Mouse (Mus musculus) embryonic facial prominence, embryonic 15.5 days (tissue): Measurements from ENCODE around the gene H2afy. TPM values are rescaled to one million over a fixed set of nuclear protein-coding genes. Genes with fewer than 3 reads are reported as not detected.
"Not testable (repeated sequence)": the region's sequence is repeated elsewhere in the genome, so short reads cannot be mapped to it uniquely, and the experiment has no call there.

Source experiments
- ATAC-seq: fragments of 200-750 bp; cut with Nextera tagmentation; 2 replicates; pipeline ENCODE4 v1.8.0; 2017; ENCODE audit warnings: low read depth, moderate TSS enrichment; ENCODE audit not compliant: insufficient number of reproducible peaks, low FRiP score, low TSS enrichment
- H3K27ac ChIP-seq: fragments of 300-500 bp; sonication (generic); replicated peaks from 2 replicates; pipeline ENCODE4 v1.5.1; 2015; ENCODE audit warnings: mild to moderate bottlenecking, inconsistent platforms
- H3K27me3 ChIP-seq: fragments of 300-500 bp; sonication (generic); 2 replicates; pipeline ENCODE4 v1.6.1; 2015; ENCODE audit warnings: inconsistent platforms
- H3K36me3 ChIP-seq: fragments of 300-500 bp; sonication (generic); 2 replicates; pipeline ENCODE4 v1.6.1; 2015; ENCODE audit warnings: mild to moderate bottlenecking, inconsistent platforms
- H3K4me1 ChIP-seq: fragments of 300-500 bp; sonication (generic); 2 replicates; pipeline ENCODE4 v1.6.1; 2015; ENCODE audit warnings: inconsistent platforms
- H3K4me2 ChIP-seq: fragments of 300-500 bp; sonication (generic); replicated peaks from 2 replicates; pipeline ENCODE4 v1.6.1; 2015; ENCODE audit warnings: mild to moderate bottlenecking, inconsistent platforms
- H3K4me3 ChIP-seq: fragments of 300-500 bp; sonication (generic); replicated peaks from 2 replicates; pipeline ENCODE4 v1.5.1; 2015; ENCODE audit warnings: mild to moderate bottlenecking, inconsistent platforms
- H3K9ac ChIP-seq: fragments of 300-500 bp; sonication (generic); 2 replicates; pipeline ENCODE4 v1.6.1; 2015; ENCODE audit warnings: inconsistent platforms
- H3K9me3 ChIP-seq: fragments of 300-500 bp; sonication (generic); replicated peaks from 2 replicates; pipeline ENCODE4 v1.6.1; 2016; ENCODE audit warnings: inconsistent platforms
- WGBS: fragments of 180-500 bp; shearing (Covaris S2); methylation state at CpG from one replicate; pipeline ENCODE4 v1.1.7; 2015; 5-methylcytosine and 5-hydroxymethylcytosine counted together
- polyA plus RNA-seq: library from polyadenylated mRNA; unstranded; fragments of >200 nt; fragmentation: Nextera tagmentation; extraction: Ambion mirVana; gene quantifications from 2 replicates; pipeline ENCODE4 v1.2.1, GENCODE M21; 2015

The H2afy gene
- polyA plus RNA-seq, 1 experiment from 2014 or later, result 292 TPM

- H3K36me3 ChIP-seq, H3K9me3 ChIP-seq, H3K4me3 ChIP-seq, H3K4me2 ChIP-seq, H3K4me1 ChIP-seq, ATAC-seq, H3K9ac ChIP-seq, H3K27ac ChIP-seq, H3K27me3 ChIP-seq: not testable (repeated sequence)
- 75% methylated on average over 5 of the region's 5 CpGs for WGBS
These were observed 108.2 kb downstream of the H2afy start for GRCm38 (mm10) chr13:56027996-56028395.

GRCm38 (mm10) chr13:56026623-56027022, 109.5 kb downstream of the H2afy start:
- Histone ChIP-seq H3K27me3 (no peaks in the 10 kb centered on the region), H3K9me3 (no peaks in the 10 kb centered on the region), H3K4me1 (no peaks in the 10 kb centered on the region), H3K4me3 (no peak overlapping the region), H3K4me2 (no peak overlapping the region), H3K36me3 (no peaks in the 10 kb centered on the region), H3K27ac (no peak overlapping the region), H3K9ac (no peak overlapping the region)
- WGBS, result 80% methylated on average over 5 of the region's 5 CpGs
- no peak for ATAC-seq

DNA sequence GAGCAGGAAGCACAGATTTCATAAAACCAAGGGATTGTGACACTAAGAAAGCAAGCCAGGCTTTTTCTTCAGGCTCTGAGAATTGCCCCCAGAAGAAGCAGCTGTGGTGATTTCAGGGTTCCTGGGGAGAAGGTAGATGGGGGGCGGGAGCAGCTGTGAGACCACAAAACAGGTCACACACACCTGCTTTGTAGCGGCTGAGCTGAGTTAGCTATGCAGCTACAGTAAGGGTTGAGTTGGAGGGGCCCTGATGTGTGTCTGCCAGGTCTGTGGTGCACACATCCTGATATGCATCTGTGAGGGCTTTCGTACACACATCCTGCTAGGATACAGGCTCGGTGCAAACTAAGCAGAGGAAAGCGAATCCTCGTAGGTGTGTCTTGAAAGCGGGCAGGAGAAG, 110.1 kb downstream of the H2afy start:
- Histone ChIP-seq H3K27me3 (no peaks in the 10 kb centered on the region), H3K9me3 (no peaks in the 10 kb centered on the region), H3K4me1 (no peaks in the 10 kb centered on the region), H3K36me3 (no peaks in the 10 kb centered on the region), H3K4me2 (no peak overlapping the region), H3K4me3 (no peak overlapping the region), H3K9ac (no peak overlapping the region), H3K27ac (no peak overlapping the region)
- WGBS, result 76% methylated on average over 7 of the region's 7 CpGs
- no peak for ATAC-seq

- no peak overlapping the region for H3K27ac ChIP-seq
- H3K9ac ChIP-seq, result no peak overlapping the region
- no peaks in the 10 kb centered on the region for H3K36me3 ChIP-seq
- 34% methylated on average over 14 of the region's 14 CpGs for WGBS
- H3K4me3 ChIP-seq, result no peak overlapping the region
- no peak for ATAC-seq
- no peaks in the 10 kb centered on the region for H3K4me1 ChIP-seq
- H3K27me3 ChIP-seq, result no peaks in the 10 kb centered on the region
- H3K9me3 ChIP-seq, result no peaks in the 10 kb centered on the region
- H3K4me2 ChIP-seq, result no peak overlapping the region
These were observed 111.1 kb downstream of the H2afy start for GRCm38 (mm10) chr13:56025027-56025410.

DNA sequence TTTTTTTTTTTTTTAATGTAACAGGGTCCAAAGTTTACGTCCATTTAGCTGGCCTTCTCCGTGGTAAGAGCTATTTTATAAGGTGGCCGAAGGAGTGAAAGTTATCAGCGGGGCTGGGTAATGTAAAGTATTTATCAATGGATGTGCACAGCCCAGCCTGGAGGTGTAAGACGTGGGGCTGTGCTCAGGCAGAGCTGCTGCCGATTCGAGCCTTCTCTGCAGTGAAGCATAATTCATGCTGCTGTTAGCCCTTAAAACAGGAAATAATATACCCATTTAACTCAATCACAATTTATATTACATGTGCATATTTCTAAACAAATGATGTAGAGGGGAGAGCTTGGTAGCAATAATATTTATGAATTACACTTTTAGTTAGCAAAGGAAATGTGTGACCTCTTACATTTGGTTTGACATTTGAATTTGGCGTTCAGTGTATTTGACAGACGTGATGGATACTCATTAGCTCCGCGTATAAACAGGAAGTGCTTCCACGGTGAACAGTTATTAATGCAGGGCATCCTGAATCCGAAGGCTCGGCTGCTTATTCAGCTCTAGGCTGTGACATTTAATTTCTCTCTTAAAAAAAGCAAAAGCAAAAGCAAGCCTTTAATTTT, 111.6 kb downstream of the H2afy start:
- Histone ChIP-seq H3K4me1 (no peaks in the 10 kb centered on the region), H3K4me3 (no peak overlapping the region), H3K4me2 (no peak overlapping the region), H3K27me3 (no peaks in the 10 kb centered on the region), H3K36me3 (no peaks in the 10 kb centered on the region), H3K9ac (no peak overlapping the region), H3K27ac (no peak overlapping the region), H3K9me3 (no peaks in the 10 kb centered on the region)
- ATAC-seq, result no peak
- WGBS, result 40% methylated on average over 14 of the region's 14 CpGs

Other genes starting within 250 kb of the H2afy start
- gene Tifab, start 42.5 kb upstream of the H2afy start, polyA plus RNA-seq, result 3.4 and 3.7 TPM in 2 replicates
- 1.8 and 3.1 TPM in 2 replicates for gene Neurog1, start 115.8 kb upstream of the H2afy start, polyA plus RNA-seq
- gene Cxcl14, start 160.2 kb upstream of the H2afy start, polyA plus RNA-seq, result 459 and 487 TPM in 2 replicates